Mouse (Mus musculus) CH12.LX (cell line): ENCODE results near the gene Sh3rf3. TPM values are rescaled to one million over a fixed set of nuclear protein-coding genes. Genes with fewer than 3 reads are reported as not detected.

Experiments
- DNase-seq: peaks from one replicate; pipeline ENCODE4 v3.0.0-alpha.2; 2013; ENCODE audit errors: extremely low read depth
- H3K27ac ChIP-seq: 2 replicates; pipeline ENCODE4 v1.5.1; 2012; ENCODE audit warnings: low read depth, mild to moderate bottlenecking, control low read depth, moderate library complexity; ENCODE audit not compliant: insufficient read depth
- H3K27me3 ChIP-seq: replicated peaks from 2 replicates; pipeline ENCODE3; 2012; ENCODE audit warnings: inconsistent platforms
- H3K36me3 ChIP-seq, 2 experiments: replicated peaks in 1 of 2; 2 replicates each; pipeline versions ENCODE3 to v1.6.1; 2012; ENCODE audit warnings: inconsistent platforms in 1 of 2, low read length in 1 of 2, mild to moderate bottlenecking in 1 of 2, mixed read lengths in 1 of 2, moderate library complexity in 1 of 2; ENCODE audit not compliant: control insufficient read depth in 1 of 2, insufficient read depth in 1 of 2
- H3K4me1 ChIP-seq, 2 experiments: 2 replicates each; pipeline ENCODE4 v1.6.1; 2012; ENCODE audit warnings: inconsistent platforms in 1 of 2, moderate library complexity in 1 of 2; ENCODE audit not compliant: insufficient read depth in 2 of 2, control insufficient read depth in 1 of 2
- H3K4me2 ChIP-seq: 2 replicates; pipeline ENCODE4 v1.6.1; 2012; ENCODE audit warnings: low read depth, mild to moderate bottlenecking, control low read depth; ENCODE audit not compliant: poor library complexity, insufficient read depth, severe bottlenecking
- H3K4me3 ChIP-seq, 3 experiments: fragments of 150-350 bp in 1 of 3; sonication (generic) in 1 of 3; replicated peaks in 1 of 3; 2 replicates each; pipeline versions ENCODE3 to v1.5.1; 2011 to 2012; ENCODE audit warnings: low read depth in 2 of 3, low read length in 2 of 3, mild to moderate bottlenecking in 2 of 3, moderate library complexity in 2 of 3, control low read depth in 1 of 3, improper control_type of control experiment in 1 of 3, inconsistent platforms in 1 of 3, mixed read lengths in 1 of 3; ENCODE audit not compliant: poor library complexity in 1 of 3
- H3K79me2 ChIP-seq: replicated peaks from 2 replicates; pipeline ENCODE4 v1.6.1; 2012; ENCODE audit warnings: mild to moderate bottlenecking, moderate library complexity; ENCODE audit not compliant: control insufficient read depth, poor library complexity, insufficient read depth, severe bottlenecking; ENCODE audit errors: extremely low read depth
- H3K9ac ChIP-seq: 2 replicates; pipeline ENCODE4 v1.6.1; 2012; ENCODE audit warnings: low read depth, mild to moderate bottlenecking, control low read depth, moderate library complexity; ENCODE audit not compliant: insufficient read depth
- H3K9me3 ChIP-seq: replicated peaks from 2 replicates; pipeline ENCODE3; 2012; ENCODE audit warnings: low read length, inconsistent platforms, mixed read lengths
- BHLHE40 ChIP-seq: IDR thresholded peaks from 2 replicates; pipeline ENCODE4 v1.6.1; 2011; ENCODE audit warnings: mild to moderate bottlenecking, low read depth, low read length, improper control_type of control experiment
- CHD1 ChIP-seq: IDR thresholded peaks from 2 replicates; pipeline ENCODE4 v1.6.1; 2012; ENCODE audit warnings: low read depth, low read length, improper control_type of control experiment, inconsistent platforms
- CHD2 ChIP-seq: IDR thresholded peaks from 2 replicates; pipeline ENCODE4 v1.6.1; 2011; ENCODE audit warnings: low read length, improper control_type of control experiment
- CTCF ChIP-seq, 2 experiments: IDR thresholded peaks in 1 of 2; conservative IDR thresholded peaks in 1 of 2; 2 replicates each; pipeline ENCODE4 v1.5.1; 2011 to 2012; ENCODE audit warnings: low read depth in 2 of 2, low read length in 2 of 2, improper control_type of control experiment in 1 of 2, inconsistent platforms in 1 of 2, mild to moderate bottlenecking in 1 of 2, moderate library complexity in 1 of 2
- GABPA ChIP-seq: IDR thresholded peaks from 2 replicates; pipeline ENCODE4 v1.6.1; 2012; ENCODE audit warnings: low read depth, low read length, improper control_type of control experiment, inconsistent platforms; ENCODE audit not compliant: insufficient replicate concordance
- HCFC1 ChIP-seq: IDR thresholded peaks from 2 replicates; pipeline ENCODE4 v1.6.1; 2012; ENCODE audit warnings: low read depth, mild to moderate bottlenecking, inconsistent platforms, low read length, improper control_type of control experiment
- IRF4 ChIP-seq: IDR thresholded peaks from 2 replicates; pipeline ENCODE4 v1.6.1; 2014; ENCODE audit warnings: low read depth, mild to moderate bottlenecking, inconsistent platforms, low read length, improper control_type of control experiment
- MAZ ChIP-seq: IDR thresholded peaks from 2 replicates; pipeline ENCODE4 v1.6.1; 2012; ENCODE audit warnings: low read depth, mild to moderate bottlenecking, inconsistent platforms, low read length, improper control_type of control experiment, moderate library complexity
- NRF1 ChIP-seq: IDR thresholded peaks from 2 replicates; pipeline ENCODE4 v1.6.1; 2014; ENCODE audit warnings: low read depth, mild to moderate bottlenecking, inconsistent platforms, low read length, improper control_type of control experiment, moderate library complexity
- PAX5 ChIP-seq: IDR thresholded peaks from 2 replicates; pipeline ENCODE4 v1.6.1; 2012; ENCODE audit warnings: low read length, inconsistent platforms, mixed read lengths
- POLR2A ChIP-seq: IDR thresholded peaks from 2 replicates; pipeline ENCODE4 v1.6.1; 2011; ENCODE audit warnings: low read depth, mild to moderate bottlenecking, improper control_type of control experiment, low read length
- RAD21 ChIP-seq: IDR thresholded peaks from 2 replicates; pipeline ENCODE4 v1.6.1; 2011; ENCODE audit warnings: low read depth, mild to moderate bottlenecking, low read length, improper control_type of control experiment, moderate library complexity
- SIN3A ChIP-seq: IDR thresholded peaks from 2 replicates; pipeline ENCODE4 v1.6.1; 2012; ENCODE audit warnings: low read length, improper control_type of control experiment, inconsistent platforms
- ZC3H11A ChIP-seq: IDR thresholded peaks from 2 replicates; pipeline ENCODE4 v1.6.1; 2012; ENCODE audit warnings: low read depth, mild to moderate bottlenecking, inconsistent platforms, low read length, improper control_type of control experiment
- ZKSCAN1 ChIP-seq: IDR thresholded peaks from 2 replicates; pipeline ENCODE4 v1.6.1; 2012; ENCODE audit warnings: low read depth, inconsistent platforms, low read length, improper control_type of control experiment, borderline replicate concordance
- ZMIZ1 ChIP-seq: IDR thresholded peaks from 2 replicates; pipeline ENCODE4 v1.6.1; 2012; ENCODE audit warnings: low read depth, mild to moderate bottlenecking, inconsistent platforms, low read length, improper control_type of control experiment
- dilution Hi-C: fragments of 300-500 bp; cut with MboI; formaldehyde crosslinking; loops from 2 replicates; pipeline ENCODE4 v1.14.3; 2020; ENCODE audit warnings: low sequenced_read_pairs; ENCODE audit not compliant: extremely low pct_unique_long_range_greater_than_20kb, extremely low pct_ligation_motif_present
- in situ Hi-C: fragments of 300-500 bp; cut with MboI; formaldehyde crosslinking; loops from 3 replicates; pipeline ENCODE4 v1.14.3; 2019; ENCODE audit warnings: low sequenced_read_pairs, low pct_ligation_motif_present, low pct_unique_long_range_greater_than_20kb, mixed read lengths
- polyA plus RNA-seq: library from polyadenylated mRNA; unstranded; fragments of >175 nt; gene quantifications from 2 replicates; pipeline ENCODE4 v1.2.1, GENCODE M21; 2012; ENCODE audit warnings: low read depth; ENCODE audit not compliant: insufficient read length
- total RNA-seq, 2 experiments: library from RNA; depleted of rRNA; stranded (reverse); fragments of 300-350 nt in 1 of 2; fragments of >200 nt in 1 of 2; gene quantifications; 2 replicates each; pipeline ENCODE4 v1.2.3; 2012 to 2014

Gene Sh3rf3
- total and polyA plus RNA-seq, 3 experiments = 0.13 to 0.64 TPM; not detected in 1

DNA sequence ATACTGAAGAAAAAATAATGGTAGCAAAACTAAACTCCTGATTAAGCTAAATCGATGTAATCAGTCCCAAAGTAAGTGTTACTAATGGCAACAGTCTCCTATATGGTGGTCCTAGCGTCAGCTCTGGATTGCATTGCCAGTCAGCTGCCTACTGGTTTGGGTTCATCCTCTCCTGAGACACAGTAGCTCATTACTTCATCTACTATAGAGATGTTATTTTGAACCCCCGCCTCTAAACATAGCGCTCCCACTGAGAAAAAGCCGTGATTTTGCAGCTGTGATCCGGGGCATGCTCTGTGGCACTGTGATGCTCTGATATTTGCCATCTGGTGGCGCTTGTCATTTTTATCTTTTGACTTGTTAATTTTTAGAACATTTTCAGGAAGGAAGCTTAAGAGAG, 198.3 kb downstream of the Sh3rf3 start:
- no peak overlapping the region for H3K27ac ChIP-seq
- H3K36me3 ChIP-seq = no peaks in the 10 kb centered on the region
- H3K27me3 ChIP-seq = peaks cover 55% of the 10 kb centered on the region
- TF ChIP-seq IRF4 (no peak), BHLHE40 (no peak), MAZ (no peak), GABPA (no peak), POLR2A (no peak), CHD2 (no peak), SIN3A (no peak), HCFC1 (no peak), ZC3H11A (no peak)
- TF ChIP-seq, all 38 proteins: peak for 0
- no peak for DNase-seq
- no peak overlapping the region for H3K4me2 ChIP-seq
- no peaks in the 10 kb centered on the region for H3K79me2 ChIP-seq
- H3K4me3 ChIP-seq = no peak overlapping the region
- no peaks in the 10 kb centered on the region for H3K4me1 ChIP-seq
- no peaks in the 10 kb centered on the region for H3K9me3 ChIP-seq
- in situ Hi-C loops (loop anchor here (25.0 kb wide), 1 partner anchor 199 kb away; the partner anchor contains the start of gene Sh3rf3), dilution Hi-C loops (no loop called here)
- no peak overlapping the region for H3K9ac ChIP-seq

DNA sequence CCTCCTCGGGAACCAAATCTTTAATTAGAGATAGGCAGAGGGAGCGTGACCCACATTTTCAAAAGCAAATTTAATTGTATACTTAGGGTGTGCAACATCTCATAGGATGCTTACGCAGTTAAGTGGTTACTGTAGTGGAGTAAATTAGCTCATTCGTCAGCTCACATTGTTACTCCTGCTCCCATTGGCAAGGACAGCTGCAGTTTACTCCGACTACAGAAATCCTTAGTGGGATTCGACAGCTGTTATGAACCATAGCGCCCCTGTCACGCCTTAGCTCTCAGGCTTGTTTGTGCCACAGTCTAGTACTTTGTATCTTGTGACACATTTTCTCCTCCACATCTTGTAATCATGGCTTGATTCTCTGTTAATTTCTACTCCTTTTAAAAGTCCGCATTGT, 200.5 kb downstream of the Sh3rf3 start:
- H3K4me3 ChIP-seq = no peak overlapping the region
- H3K9ac ChIP-seq = no peak overlapping the region
- DNase-seq = no peak
- dilution Hi-C loops (no loop called here), in situ Hi-C loops (loop anchor here (25.0 kb wide), 1 partner anchor 201 kb away; the partner anchor contains the start of gene Sh3rf3)
- no peaks in the 10 kb centered on the region for H3K9me3 ChIP-seq
- H3K27ac ChIP-seq = no peak overlapping the region
- H3K27me3 ChIP-seq = peaks cover 47% of the 10 kb centered on the region
- no peaks in the 10 kb centered on the region for H3K4me1 ChIP-seq
- no peaks in the 10 kb centered on the region for H3K79me2 ChIP-seq
- H3K4me2 ChIP-seq = no peak overlapping the region
- no peaks in the 10 kb centered on the region for H3K36me3 ChIP-seq
- TF ChIP-seq IRF4 (no peak), CTCF (conservative IDR thresholded peaks at IDR 0.05 in 1 of 2, IDR thresholded peaks at IDR 0.05 in 1 of 2; ENCODE audit: low read depth in 2 of 2, low read length in 2 of 2) (no peak), RAD21 (no peak)

- Histone ChIP-seq H3K27ac (no peak overlapping the region), H3K9me3 (no peaks in the 10 kb centered on the region), H3K4me1 (no peaks in the 10 kb centered on the region), H3K27me3 (peaks cover 24% of the 10 kb centered on the region), H3K4me2 (no peak overlapping the region)
- DNase-seq = no peak
- in situ Hi-C loops = loop anchor here (25.0 kb wide), 1 partner anchor 207 kb away; the partner anchor contains the start of gene Sh3rf3
- TF ChIP-seq BHLHE40 = no peak
- no peak for TF ChIP-seq GABPA
- no peak for TF ChIP-seq ZMIZ1
- TF ChIP-seq CHD1 = no peak
- TF ChIP-seq PAX5 = no peak
- TF ChIP-seq ZKSCAN1 = no peak
- TF ChIP-seq NRF1 = no peak
- no peak for TF ChIP-seq MAZ
- TF ChIP-seq, all 38 proteins: peak for 0
- dilution Hi-C loops = no loop called here
- no peak overlapping the region for H3K4me3 ChIP-seq
- H3K79me2 ChIP-seq = no peaks in the 10 kb centered on the region
- H3K9ac ChIP-seq = no peak overlapping the region
- H3K36me3 ChIP-seq = no peaks in the 10 kb centered on the region
Measured at GRCm38 (mm10) chr10:59019302-59019973, 206.3 kb downstream of the Sh3rf3 start.
